Mouse (Mus musculus) thymus, postnatal 4 days (tissue): Measurements from ENCODE around the gene Dok5.

Source experiments
- DNase-seq: peaks from one replicate; pipeline ENCODE4 v3.0.0; 2021

Gene Dok5

DNA sequence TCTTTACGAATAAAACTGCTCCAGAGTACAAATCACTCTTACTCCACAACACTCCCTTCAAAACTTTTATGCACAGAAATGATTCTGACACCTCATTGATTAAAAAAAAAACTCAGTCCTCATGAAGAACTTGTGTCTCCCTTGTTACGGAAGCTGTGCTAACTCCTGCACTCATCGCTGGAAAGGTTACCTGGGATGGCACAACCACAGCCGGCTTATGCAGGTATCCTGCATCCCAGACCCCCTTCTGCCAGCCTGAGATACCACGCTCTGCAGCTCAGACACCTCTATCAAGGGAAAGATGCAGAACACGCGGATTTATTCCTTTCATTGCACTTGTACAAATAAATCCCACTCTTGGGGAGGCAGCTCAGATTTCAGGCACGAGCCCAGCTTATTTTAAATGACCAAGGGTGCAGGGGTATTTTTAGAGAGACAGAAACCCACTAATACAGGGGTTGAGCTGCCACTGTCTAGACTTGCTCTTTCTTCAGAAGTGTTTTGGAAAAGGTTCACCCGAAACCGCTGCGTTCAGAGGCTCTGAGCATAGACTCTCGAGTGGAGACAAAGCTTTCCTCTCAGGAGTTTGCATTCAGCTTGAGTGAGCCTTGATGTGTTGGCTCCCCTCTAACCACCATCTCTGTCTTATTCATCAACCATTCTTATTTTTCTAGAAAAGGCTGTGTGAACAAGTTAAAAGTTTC is 76.1 kb downstream of the Dok5 start:
- DNase-seq: no peak

DNA sequence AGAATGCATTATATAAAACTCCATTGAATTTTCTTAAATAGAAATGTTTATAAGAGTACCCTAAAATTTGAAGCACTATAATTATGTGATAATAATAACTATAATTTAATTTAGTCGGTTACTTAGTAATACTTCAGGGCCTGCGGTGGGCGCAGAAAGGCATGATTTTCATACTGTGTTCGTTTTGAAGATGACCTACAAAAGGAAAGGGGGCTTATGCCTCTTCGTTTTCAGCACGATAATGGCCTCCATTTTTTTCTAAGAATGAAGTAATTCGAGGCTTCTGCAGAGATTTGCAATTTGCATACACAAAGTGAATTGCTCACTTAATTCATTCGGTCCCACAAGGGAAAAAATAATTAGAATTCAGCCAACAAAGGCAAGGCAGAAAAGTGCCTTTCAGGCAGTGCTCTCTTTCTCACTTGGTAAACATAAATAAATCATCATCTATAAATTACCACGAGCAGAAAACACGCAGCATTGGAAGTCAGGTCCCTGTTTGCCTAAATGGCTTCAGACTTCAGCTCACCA is 76.7 kb downstream of the Dok5 start:
- DNase-seq: no peak

DNA sequence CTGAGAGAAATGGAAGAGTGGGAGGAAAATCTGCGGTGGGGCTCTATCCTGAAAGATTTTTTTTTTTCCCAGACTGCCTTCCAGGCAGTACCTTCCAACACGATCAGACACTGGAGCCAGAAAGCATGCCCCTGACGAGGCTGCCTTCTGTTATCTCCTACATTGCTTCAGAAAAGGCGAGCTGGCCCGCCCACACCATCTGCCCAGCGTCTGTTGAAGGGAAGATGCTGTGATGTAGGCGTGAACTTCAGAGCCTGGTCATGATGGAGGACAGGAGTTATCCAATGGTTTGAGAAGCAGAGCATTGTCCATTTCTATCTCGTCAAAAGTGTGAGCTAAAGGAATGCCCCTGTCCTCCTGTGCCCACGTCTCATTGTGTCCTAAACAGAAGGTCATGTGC is 79.7 kb downstream of the Dok5 start:
- no peak for DNase-seq

- no peak for DNase-seq
These were observed 84.7 kb downstream of the Dok5 start for GRCm38 (mm10) chr2:170816302-170816701.

- no peak for DNase-seq
These were observed 85.6 kb downstream of the Dok5 start for GRCm38 (mm10) chr2:170817112-170817703.

DNA sequence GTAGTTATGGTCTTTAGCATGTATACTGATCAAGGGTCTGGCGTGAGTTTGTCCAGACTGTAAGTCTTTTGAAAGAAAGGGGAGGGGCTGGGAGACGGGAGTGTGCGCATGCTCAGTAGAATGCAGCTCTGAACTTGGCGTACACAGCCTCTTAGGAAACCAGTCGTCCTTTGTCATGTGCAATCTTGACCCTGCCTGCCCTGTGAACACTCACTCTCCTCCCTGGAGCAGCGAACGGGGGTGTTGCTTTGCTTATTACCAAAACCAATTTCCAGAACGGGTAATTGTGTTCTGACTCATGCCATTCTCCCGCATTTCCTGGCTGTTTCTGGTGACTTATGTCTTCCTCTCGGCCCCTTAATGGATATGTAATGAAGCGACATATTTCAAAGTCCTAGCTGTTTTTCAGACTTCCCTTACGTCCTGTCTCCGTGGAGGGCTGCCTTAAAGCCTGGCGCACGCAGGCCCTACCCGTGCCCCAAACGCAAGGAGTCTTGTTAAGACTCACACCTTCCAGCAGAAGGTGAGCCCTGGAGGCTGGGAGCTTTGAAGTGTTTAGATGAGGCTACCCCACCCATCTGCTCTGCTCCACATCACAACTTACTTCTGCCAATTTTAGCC is 95.3 kb downstream of the Dok5 start:
- DNase-seq: no peak

DNA sequence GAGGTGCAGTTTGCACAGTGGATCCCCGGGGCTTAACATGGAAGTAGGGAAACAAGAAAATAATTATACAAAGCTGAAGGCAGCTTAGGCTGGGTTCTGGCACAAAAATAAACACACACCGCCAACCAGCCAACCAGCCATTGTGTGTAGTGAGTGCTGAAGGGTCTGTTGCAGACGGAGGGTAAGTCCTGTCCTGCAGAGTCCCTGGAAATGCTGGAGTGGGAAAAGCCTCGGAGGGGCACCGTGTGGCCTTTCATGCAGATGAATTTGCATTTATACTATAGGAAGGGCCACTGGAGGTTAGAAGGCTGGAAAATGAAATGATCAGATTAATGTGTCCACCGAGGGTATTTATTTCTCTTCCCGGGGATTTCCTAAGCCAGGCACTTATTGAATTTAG is 97.2 kb downstream of the Dok5 start:
- DNase-seq: no peak

DNA sequence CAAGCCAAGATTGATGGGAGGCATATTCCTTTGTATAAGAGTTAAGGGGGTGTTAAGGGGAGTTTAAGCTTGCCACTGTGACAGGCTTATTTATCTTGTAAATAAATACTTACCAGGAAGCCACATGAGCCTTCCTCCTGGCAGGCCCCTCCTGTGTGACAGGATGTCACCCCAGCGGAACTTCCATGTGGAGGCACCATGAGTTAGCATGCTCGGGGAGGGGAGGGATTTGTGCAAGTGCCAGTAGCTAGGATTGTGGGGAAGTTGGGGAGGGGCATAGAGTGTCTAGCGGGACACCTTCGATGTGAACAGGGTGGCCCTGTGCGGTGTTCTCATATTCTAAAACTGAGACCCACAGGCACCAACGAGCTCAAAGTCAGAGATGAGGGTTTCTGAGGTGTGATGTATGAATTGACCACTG is 97.6 kb downstream of the Dok5 start:
- no peak for DNase-seq

- DNase-seq: no peak
These were observed 98.4 kb downstream of the Dok5 start for GRCm38 (mm10) chr2:170829988-170830387.

- no peak for DNase-seq
These were observed 105.3 kb downstream of the Dok5 start for GRCm38 (mm10) chr2:170836862-170837261.

GRCm38 (mm10) chr2:170837363-170837762 is 105.8 kb downstream of the Dok5 start:
- no peak for DNase-seq

DNA sequence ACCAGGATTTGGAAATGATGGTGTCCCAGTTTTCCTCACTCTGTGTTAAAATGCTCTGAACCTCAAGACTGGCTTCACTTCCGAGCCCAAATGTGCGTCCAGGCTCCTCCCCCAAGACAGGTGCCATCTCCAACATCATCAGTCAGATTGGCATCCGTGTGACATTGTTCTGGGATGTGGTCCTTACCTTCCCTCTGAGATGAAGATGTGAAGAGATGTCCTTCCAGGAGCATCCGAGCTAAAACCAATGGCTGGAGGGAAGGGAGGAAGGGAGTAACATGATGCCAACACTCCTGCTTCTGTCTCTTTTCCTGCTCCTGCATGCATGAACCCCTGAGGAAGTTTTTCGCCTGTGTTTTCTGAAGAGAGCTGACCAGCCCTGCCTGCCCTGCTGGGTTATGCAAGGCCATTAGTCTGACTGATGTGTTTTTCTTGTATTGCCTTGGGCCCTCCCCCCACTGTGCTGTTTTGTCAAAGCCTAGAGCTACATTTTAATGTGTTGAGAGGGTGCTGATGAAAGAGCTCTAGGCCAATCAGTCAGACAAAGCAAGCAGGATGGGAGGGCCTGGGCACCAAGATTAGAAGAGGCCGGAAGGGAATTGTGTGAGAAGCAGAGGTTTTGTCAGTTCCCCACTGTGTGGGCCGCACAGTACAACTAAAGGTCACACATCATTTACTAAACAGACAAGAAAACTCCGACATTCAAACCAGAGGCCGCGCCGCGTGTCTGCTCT is 106.4 kb downstream of the Dok5 start:
- no peak for DNase-seq

GRCm38 (mm10) chr2:170841441-170841965 is 109.9 kb downstream of the Dok5 start:
- DNase-seq: no peak

- DNase-seq: no peak
These were observed 113.9 kb downstream of the Dok5 start for GRCm38 (mm10) chr2:170845511-170845910.

DNA sequence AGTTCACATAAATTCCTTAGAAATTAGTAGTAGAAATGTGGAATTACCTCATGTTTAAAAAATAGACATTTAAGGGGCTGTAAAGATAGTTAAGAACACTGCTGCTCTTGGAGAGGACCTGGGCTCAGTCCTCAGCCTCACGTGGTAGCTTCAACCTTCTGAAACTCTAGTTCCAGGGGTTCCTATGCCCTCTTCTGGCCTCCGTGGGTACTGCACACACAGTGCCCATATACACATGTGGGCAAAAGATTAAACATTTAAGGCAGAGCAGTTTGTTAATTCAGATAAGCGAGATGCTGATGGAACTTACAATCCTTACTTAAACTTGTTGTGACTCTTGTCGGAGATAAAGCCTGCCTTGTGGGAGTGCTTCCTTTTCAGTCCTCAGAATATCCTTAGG is 118.5 kb downstream of the Dok5 start:
- no peak for DNase-seq

DNA sequence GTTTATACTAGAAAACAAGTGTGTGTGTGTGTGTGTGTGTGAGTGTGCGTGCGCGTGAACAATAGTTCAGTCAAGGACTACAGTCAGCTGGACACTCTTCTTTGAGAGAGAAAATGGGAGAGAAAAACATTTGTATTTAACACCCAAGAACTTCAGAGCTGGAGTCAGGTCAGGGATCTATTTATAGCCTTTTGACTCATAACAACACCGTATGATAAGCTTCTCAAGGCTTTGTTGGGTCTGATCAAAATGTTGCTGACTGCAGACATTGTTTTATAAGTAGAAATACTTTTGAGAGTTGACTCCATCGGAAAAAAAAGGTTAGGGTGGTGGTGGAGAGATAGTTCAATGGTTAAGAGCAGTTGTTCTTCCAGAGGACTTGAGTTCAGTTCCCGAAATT is 120.7 kb downstream of the Dok5 start:
- no peak for DNase-seq

- no peak for DNase-seq
These were observed 123.6 kb downstream of the Dok5 start for GRCm38 (mm10) chr2:170855210-170855609.

- no peak for DNase-seq
These were observed 124.5 kb downstream of the Dok5 start for GRCm38 (mm10) chr2:170856085-170856484.

GRCm38 (mm10) chr2:170857507-170857906 is 125.9 kb downstream of the Dok5 start:
- no peak for DNase-seq

- DNase-seq: no peak
These were observed 127.0 kb downstream of the Dok5 start for GRCm38 (mm10) chr2:170858640-170859039.

- no peak for DNase-seq
These were observed 129.0 kb downstream of the Dok5 start for GRCm38 (mm10) chr2:170860576-170860975.

DNA sequence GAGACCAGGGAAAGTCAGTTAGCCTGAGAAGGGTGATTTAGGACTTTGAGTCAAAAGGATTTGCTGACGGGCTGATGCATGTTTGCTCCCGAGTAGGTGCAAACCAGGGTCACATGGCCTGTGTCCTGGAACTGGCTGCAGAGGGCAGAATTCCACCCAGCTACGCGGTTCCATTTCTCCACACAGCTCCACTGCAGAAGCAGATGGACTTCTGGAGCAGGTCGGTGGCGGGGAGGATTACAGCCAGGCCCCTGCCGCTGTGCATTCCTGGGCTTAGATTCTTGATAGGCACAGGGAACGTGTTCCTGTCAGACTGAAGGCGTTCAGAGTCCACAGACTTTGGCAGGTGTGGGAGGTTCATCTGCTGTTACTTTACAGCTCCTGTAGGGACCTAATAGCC is 131.2 kb downstream of the Dok5 start:
- DNase-seq: no peak

DNA sequence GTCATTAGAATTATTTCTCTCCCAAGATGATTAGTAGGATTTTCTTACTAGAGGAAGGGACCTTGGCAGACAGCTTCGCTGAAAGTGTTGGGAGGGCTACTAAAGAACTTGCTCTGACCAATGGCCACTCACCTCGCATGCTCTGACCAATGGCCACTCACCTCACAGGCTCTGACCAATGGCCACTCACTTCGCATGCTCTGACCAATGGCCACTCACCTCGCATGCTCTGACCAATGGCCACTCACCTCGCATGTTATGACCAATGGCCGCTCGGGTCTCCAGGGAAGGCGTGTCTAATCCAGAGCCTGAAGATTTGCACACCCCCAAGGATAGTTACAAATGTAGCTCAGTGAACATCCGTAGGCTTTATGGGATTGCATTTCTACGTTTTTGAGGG is 131.6 kb downstream of the Dok5 start:
- DNase-seq: no peak
